Mouse (Mus musculus): ENCODE results near the gene Mup17. TPM values are rescaled to one million over a fixed set of nuclear protein-coding genes. Genes with fewer than 3 reads are reported as not detected.
"Not testable (repeated sequence)": the region's sequence is repeated elsewhere in the genome, so short reads cannot be mapped to it uniquely, and the experiment has no call there.

The Mup17 gene
- not detected in 2 replicates for polyA plus RNA-seq (2012; ENCODE audit: insufficient read depth, low replicate concordance)

DNA sequence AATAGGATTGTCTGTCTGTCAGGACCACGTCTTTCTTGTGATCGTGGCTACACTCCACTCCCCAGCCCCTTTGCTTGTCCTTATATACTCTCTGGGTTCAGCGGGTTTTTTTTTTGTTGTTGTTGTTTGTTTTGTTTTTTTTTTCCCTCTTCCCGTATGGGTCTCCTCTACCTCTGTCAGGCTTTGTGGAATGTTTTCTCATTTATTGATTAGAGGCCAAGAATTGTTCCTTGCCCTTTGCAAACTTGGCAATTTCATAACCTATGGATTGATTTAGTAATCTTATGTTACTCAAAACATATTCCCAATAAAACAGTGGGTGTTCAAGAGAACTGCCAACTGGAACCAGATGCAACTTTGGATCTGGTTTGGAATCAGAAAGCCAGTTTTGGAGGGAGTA is at the start of gene Mup17:
Gene Mup17 (minus strand): TSS at position 101 of the 400 bp plus-strand sequence.
- H3K9me3 ChIP-seq; H3K4me1 ChIP-seq; H3K27me3 ChIP-seq (replicated peaks); H3K36me3 ChIP-seq (replicated peaks; ENCODE audit: low read length); H3K4me3 ChIP-seq (replicated peaks): not testable (repeated sequence)

DNA sequence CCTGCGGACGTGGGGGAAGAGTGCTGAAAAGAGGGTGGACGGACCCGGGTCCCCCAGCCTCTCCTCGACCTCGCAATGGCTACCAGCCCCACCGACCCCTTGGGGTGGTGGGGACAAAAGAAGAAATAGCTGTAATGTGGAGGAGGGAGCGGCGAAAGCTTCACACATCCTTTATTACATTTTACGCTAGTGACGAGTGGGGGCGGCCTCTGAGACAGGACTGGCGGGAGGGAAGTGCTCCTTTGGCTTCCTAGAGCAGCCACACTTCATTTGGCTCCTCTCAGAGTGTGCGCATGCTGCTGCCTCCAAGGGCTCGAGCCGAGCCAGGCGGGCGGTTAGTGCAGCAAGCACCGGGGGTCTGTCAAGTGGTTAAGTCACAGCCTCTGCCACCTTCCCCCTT is 24.1 kb downstream of the Mup17 start:
- peaks cover 20% of the 10 kb centered on the region for H3K9me3 ChIP-seq
- not testable (repeated sequence) for H3K4me1 ChIP-seq; H3K4me3 ChIP-seq (replicated peaks); H3K27me3 ChIP-seq (replicated peaks); H3K36me3 ChIP-seq (replicated peaks; ENCODE audit: low read length)

DNA sequence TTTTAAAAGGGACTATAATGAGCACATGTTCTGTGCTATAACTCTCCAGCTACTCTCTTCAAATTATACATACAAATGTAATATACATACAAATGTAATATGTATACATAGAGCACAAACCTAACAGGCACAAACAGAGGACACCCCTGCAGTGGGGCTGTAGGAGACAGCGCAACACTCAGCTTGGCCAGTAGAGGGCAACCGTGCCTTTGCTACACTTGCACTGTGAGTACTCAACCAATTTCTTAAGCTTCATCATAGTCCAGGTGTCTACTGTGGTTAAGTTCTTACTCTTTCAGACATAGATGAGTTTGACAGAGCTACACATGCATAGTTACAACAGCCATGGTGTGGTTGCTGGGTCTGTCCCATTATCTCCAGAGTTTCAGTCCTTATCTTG is 39.8 kb downstream of the Mup17 start:
- H3K27me3 ChIP-seq (replicated peaks); H3K36me3 ChIP-seq (replicated peaks; ENCODE audit: low read length); H3K4me3 ChIP-seq (replicated peaks); H3K9me3 ChIP-seq; H3K4me1 ChIP-seq: not testable (repeated sequence)

Other genes starting within 250 kb of the Mup17 start
- not detected in 2 replicates for gene Mup15, start 156.1 kb downstream of the Mup17 start, polyA plus RNA-seq (2012; ENCODE audit: insufficient read depth, low replicate concordance)
- not detected in 2 replicates for gene Mup16, start 76.3 kb downstream of the Mup17 start, polyA plus RNA-seq (2012; ENCODE audit: insufficient read depth, low replicate concordance)
- gene Mup18, start 78.3 kb upstream of the Mup17 start, polyA plus RNA-seq (2012; ENCODE audit: insufficient read depth, low replicate concordance): not detected in 2 replicates
- not detected in 2 replicates for gene Mup19, start 186.4 kb upstream of the Mup17 start, polyA plus RNA-seq (2012; ENCODE audit: insufficient read depth, low replicate concordance)
- gene Mup5, start 239.4 kb upstream of the Mup17 start, polyA plus RNA-seq (2012; ENCODE audit: insufficient read depth, low replicate concordance): not detected in 2 replicates